Mouse (Mus musculus) spleen, adult 2 months (tissue): ENCODE results near the gene Kalrn.

ENCODE experiments used
- CTCF ChIP-seq: fragments of 200-500 bp; IDR thresholded peaks from 2 replicates; pipeline ENCODE4 v1.5.1; 2011; ENCODE audit warnings: mild to moderate bottlenecking, inconsistent platforms; ENCODE audit not compliant: insufficient read depth, insufficient read length, insufficient replicate concordance; ENCODE audit errors: extremely low read depth
- POLR2A ChIP-seq: fragments of 200-500 bp; IDR thresholded peaks from 2 replicates; pipeline ENCODE4 v1.6.1; 2011; ENCODE audit warnings: low read depth, low read length, inconsistent platforms

GRCm38 (mm10) chr16:34516891-34517398 is 56.4 kb downstream of the Kalrn start:
- TF ChIP-seq CTCF (no peak), POLR2A (no peak)
